ENCODE assay signal across 9 mouse cellular contexts in the genomic region with DNA sequence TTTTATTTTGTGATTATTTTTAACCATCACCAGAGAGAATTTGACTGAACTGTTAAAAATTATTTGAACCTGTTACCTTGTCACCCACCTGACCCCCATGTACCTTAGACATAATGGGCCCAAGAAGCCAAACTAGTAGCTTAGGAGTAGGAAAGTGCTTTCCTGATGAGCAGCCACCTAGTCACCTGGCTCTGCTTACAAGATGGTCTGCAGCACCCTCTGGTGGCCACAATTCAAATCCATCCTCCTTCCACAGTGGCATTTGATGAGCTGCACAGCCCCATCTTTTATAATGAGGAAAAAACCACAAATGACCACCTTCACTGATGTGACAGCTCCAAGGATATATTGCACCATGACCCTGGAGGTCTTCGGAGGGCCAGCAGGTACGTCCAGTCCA. TPM values are rescaled to one million over a fixed set of nuclear protein-coding genes. Genes with fewer than 3 reads are reported as not detected.
DNase-seq lines count a peak whose midpoint lies in the region; ATAC-seq lines count a peak whose summit lies in the region.
"Had no signal": no experiment of that assay in that cellular context is flagged by ENCODE, and none has a peak within 500 bp of the region (broad histone marks: within the 10 kb centered on the region; RNA-seq: fewer than 3 reads in every experiment).

No protein-coding gene starts in this region.

- no peaks in the 10 kb centered on the region for H3K27me3 ChIP-seq in hindbrain, embryonic 15.5 days
- H3K27me3 ChIP-seq in midbrain, embryonic 13.5 days, result no peaks in the 10 kb centered on the region

- no peak overlapping the region for H3K4me2 ChIP-seq in hindbrain, embryonic 15.5 days
- no peak overlapping the region for H3K4me2 ChIP-seq in midbrain, embryonic 13.5 days (replicated peaks)

- no peak overlapping the region for H3K9ac ChIP-seq in hindbrain, embryonic 15.5 days
- H3K9ac ChIP-seq in midbrain, embryonic 13.5 days (replicated peaks), result no peak overlapping the region

- 79% methylated on average over 2 of the region's 2 CpGs for WGBS in hindbrain, embryonic 15.5 days
- WGBS in midbrain, embryonic 13.5 days, result 79% methylated on average over 2 of the region's 2 CpGs

- peaks cover 12% of the 10 kb centered on the region for H3K36me3 ChIP-seq in hindbrain, embryonic 15.5 days
- peaks cover 47% of the 10 kb centered on the region for H3K36me3 ChIP-seq in midbrain, embryonic 13.5 days

- no peak overlapping the region for H3K27ac ChIP-seq in hindbrain, embryonic 15.5 days (replicated peaks)
- no peak overlapping the region for H3K27ac ChIP-seq in midbrain, embryonic 13.5 days

- ATAC-seq in hindbrain, embryonic 15.5 days (ENCODE audit: low FRiP score, low read depth), result peak; percentile 47
- peak; percentile 74; the same call in 1 of the 2 replicates for ATAC-seq in midbrain, embryonic 13.5 days

- no peaks in the 10 kb centered on the region for H3K9me3 ChIP-seq in hindbrain, embryonic 15.5 days
- no peaks in the 10 kb centered on the region for H3K9me3 ChIP-seq in midbrain, embryonic 13.5 days

- no peaks in the 10 kb centered on the region for H3K4me1 ChIP-seq in hindbrain, embryonic 15.5 days (replicated peaks)
- H3K4me1 ChIP-seq in midbrain, embryonic 13.5 days (replicated peaks), result 0 out of 2 replicates have a peak, but pooled peaks cover 3% of the 10 kb centered on the region

- no peak overlapping the region for H3K4me3 ChIP-seq in hindbrain, embryonic 15.5 days
- H3K4me3 ChIP-seq in midbrain, embryonic 13.5 days (replicated peaks), result no peak overlapping the region
- H3K4me3 ChIP-seq: erythroblast, embryonic 14.5 days had no signal

- peak; percentile 38 for DNase-seq in ovary, postnatal 14 days (ENCODE audit: low spot score)
- no peak for DNase-seq in ovary, adult 18-20 months (ENCODE audit: low spot score)
- peak; percentile 68 for DNase-seq in adrenal gland, postnatal 10 days
- DNase-seq in embryo, embryonic 9.5 days (ENCODE audit: extremely low spot score), result peak; percentile 52
- DNase-seq in left cerebral cortex, adult 11 months (ENCODE audit: low spot score), result peak; percentile 63
- DNase-seq in thymus, postnatal 14 days, result peak; percentile 59

RNA-seq across cellular contexts. Expression of a gene that starts 50.5 kb away (rescaled TPM):
- 10 to 100 TPM; 22.5 to 31.4 TPM for total RNA-seq in adrenal gland, postnatal 10 days (2021)
- polyA plus RNA-seq in hindbrain, embryonic 15.5 days (2015; fragmentation: Nextera tagmentation; extraction: Ambion mirVana), result 29.7 and 32.4 TPM in 2 replicates
- 30.5 and 31.2 TPM in 2 replicates for polyA plus RNA-seq in midbrain, embryonic 13.5 days (2015; fragmentation: Nextera tagmentation; extraction: Ambion mirVana)
